Mouse (Mus musculus) telencephalon, adult 2 months (tissue): ENCODE results near the gene Tmem236.

Experiments used
- DNase-seq: peaks from one replicate; pipeline ENCODE4 v3.0.0-alpha.2; 2011; ENCODE audit warnings: low read depth, low spot score

Tmem236 gene

DNA sequence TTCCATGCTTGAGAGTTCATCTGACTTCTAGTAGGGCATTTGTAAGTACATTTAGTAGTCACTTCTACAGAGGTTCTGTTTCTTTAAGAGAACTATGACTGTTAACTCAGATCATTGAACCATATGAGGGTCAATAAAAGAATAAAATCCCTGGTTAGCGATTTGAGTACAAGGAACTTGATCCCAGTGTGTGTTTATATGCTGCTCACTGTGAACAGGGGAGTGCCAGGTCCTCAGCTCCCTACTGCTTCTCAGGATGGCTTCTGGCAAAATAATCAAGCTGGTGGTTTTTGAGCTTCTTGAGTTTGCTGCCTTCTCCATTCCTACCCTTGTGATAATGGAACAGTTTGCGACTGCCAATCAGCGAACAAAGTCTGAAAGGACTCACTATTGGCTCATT is at the start of gene Tmem236:
Gene Tmem236, plus strand, starts transcription at position 190 of the 400 bp plus-strand sequence.
- no peak for DNase-seq

DNA sequence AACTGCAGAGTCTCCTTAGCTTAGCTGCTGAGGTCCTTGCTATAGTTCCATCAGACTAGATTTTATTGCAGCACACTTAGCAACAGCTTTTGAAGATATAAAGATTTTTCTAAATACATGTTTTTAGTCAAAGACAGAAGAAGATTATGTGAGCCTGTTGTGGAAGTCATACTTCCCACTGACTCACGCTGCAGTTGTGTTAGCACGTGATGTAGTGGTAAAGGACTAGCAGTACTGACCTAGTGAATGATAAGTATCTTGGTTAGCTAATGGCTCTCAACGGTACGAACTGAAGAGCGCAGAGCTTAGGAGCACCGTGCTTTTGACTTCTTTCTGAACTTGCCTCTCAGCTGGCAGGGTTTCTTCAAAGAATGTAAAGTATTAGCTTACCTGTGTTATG is 47.9 kb upstream of the Tmem236 start:
- no peak for DNase-seq

DNA sequence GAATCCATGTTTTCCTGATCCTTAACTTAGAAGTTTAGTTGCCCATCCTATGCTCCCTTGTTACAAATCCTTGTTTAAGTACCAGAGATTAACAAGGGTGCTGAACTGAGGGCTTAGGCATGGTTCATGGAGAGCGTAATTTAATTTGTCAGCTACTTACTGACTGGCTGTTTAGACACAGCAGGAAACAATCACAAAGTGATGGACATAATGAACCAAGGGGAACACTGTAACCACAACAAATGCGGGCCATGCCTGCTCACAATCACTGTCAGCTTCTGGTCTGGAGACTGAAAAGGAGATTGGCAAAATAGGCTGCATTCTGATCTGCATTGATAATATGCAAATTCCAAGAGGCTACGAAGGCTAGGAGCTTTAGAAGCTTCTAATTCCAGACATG is 46.7 kb upstream of the Tmem236 start:
- DNase-seq = no peak

DNA sequence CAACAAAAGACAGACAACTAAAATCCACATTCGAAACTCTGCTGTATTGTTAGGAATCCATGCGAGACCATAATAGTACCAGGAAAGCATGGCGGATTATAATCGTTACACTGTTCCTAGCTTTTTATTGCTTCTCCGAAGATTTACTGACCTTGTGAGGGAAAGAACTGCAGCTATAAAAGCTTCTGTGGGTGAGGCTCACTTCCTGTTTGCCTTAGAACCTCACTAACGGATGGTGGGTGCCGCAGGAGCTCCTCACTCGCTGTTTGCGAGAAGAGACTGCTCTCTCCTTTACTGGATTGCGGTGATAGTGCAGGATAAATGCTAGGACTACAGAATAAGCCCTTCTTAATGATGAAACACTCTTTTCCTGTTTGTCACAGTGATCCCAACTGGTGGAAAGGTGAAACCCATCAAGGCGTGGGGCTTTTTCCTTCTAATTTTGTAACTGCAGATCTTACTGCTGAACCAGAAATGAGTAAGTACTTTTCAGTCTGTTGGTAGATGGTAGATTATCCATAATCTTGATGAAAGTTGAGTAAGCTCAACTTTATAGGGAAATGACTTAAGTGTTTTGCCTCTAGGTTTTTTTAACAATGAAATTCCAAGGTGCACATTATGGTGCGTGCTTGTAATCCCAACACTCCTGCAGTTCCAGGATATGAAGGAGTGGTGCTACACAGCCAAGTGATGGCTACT is 43.5 kb upstream of the Tmem236 start:
- DNase-seq = no peak

DNA sequence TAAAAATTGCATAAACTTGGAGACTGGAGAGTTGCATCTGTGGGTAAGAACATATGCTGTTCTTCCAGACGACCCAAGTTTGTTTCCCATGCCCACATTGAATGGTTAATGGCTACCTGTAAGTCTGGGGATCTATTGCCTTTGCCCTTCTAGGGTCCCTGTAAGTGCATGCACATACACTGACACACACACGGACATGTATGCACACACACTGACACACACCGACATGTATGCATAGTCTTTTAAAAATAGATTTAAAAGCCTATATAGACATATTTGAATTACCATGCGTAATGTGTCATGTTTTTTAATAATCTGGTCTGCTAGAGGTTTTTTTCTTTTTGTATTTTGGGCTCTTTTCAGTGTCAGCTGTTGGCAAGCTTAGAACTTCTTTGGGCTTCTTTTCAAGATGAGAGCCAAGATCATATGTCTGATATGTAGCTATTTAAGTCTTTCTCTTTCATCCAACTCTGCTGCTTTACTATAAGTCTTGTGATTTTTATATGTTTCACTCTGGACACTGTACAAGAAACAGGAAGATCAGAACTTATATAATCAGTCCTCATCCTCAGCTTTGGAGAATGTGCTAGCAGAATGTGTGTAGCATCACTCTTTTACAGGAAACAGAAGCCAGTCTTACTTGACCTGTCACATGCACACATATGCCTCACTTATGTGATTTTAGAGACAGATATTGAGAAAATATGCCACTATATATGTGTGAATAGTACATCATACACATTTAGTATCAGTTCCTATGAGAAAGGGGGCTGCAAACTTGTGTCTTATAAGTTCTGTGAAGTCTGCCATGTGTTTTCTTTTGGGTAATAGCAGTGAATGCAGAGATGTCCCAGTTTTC is 41.6 kb upstream of the Tmem236 start:
- DNase-seq = peak; percentile 28

DNA sequence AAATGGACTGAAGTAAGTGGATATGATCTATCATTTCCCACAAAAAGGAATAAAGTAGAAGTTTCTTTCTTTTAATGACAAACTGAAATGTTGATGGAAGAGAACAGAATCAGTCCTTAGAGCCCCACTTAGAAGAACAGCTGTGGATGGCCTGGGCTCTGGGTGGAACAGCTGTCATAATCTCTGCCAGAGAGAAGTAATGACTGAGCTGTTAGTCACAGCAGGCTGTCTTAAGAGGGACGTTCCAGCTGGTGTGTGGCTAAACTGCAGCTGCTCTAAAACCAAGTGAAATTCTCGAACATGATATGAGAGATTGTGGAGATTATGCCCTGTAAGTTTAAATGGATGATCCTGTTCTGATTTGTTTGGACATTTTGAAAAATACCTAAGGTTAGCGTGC is 37.4 kb upstream of the Tmem236 start:
- no peak for DNase-seq

DNA sequence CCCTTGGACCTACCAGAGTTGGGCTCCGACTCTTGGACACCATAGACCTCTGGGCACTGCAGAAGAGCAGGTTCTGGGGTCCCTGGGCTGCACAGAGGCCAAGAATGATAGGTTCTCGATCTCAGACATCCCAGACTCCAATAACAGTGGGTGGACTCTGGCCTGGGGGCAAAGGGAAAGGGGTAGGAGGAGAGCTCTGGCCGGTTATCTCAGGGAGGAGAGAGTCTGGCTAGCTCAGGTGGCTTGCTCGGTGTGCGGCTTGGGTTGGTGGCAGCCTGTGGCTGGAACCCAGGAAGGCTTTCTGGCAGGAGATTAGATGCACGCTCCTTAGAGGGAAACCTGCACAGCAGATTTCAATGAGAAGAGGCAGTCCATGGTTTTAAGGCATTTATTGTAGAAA is 34.7 kb upstream of the Tmem236 start:
- no peak for DNase-seq

DNA sequence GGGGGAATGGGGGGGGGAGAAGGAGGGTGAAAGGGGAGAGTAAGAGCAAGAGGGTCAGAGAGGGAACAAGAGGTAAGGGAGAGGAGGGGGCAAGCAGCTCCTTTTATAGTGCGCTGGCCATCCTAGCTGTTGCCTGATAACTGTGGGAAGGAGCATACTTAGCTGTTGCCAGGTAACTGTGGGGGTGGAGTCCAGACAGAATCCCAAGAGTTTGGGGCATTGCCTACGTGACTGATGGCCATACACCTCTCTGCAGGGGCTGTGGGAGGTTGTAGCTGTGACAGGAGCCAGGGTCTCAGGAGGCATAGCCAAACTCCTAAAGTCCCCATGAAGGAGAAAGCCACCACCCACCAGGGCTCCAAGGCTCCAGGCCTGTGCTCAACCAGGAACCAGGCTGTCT is 34.3 kb upstream of the Tmem236 start:
- DNase-seq = no peak

DNA sequence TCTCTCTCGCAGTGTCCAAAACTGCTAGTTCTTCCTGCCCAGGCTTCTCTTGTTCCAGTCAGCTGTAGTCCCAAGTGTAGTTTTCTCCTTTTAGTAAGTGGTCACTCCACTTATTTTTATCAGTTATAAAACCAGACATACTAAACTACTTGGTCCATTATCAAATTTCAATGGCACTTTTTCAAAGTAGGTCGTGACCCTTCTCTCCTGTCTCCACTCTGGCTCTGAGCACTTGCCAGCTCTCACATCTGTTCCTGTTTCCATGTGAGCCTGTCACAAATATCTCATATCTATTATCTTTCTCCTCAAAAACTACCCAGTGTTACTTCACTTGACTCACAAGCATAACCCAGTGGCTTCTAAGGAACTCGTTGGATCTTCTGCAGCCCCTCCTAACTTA is 29.0 kb upstream of the Tmem236 start:
- DNase-seq = no peak

DNA sequence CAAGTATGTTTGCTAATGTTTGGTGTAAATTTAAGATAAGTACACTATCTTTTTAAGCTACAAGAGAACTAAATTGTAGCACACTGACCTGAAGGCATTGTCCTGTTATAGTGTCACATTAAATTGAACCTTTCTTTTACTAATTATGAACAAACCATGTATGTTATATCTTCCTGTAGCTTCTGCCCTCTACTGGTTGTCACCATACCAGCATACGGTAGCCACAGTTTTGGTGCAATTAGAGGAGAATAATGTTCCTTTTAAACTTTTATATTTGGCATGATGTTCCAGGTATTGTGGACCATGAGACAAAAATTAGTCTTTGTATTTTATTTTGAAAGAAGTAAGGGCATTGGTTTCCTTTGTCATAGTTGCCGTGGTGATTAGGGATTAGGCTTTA is 27.4 kb upstream of the Tmem236 start:
- no peak for DNase-seq

DNA sequence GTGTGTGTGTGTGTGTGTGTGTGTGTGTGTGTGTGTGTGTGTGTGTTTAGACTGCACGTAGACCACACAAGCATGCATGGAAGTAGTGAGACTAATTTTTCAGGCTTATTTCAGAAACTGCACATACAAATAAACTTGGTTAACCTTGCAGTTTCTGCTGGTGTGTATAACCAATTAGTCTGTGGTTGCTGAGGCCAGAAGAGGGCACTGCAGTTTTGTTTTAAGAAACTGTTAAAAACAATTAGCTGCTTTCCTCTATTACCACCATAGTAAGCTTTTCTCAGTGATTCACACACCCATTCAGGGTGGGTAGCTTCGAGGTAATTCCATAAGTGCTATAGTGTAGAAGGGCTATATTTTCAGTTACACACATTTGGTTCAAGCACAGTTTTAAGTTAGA is 23.5 kb upstream of the Tmem236 start:
- DNase-seq = no peak

DNA sequence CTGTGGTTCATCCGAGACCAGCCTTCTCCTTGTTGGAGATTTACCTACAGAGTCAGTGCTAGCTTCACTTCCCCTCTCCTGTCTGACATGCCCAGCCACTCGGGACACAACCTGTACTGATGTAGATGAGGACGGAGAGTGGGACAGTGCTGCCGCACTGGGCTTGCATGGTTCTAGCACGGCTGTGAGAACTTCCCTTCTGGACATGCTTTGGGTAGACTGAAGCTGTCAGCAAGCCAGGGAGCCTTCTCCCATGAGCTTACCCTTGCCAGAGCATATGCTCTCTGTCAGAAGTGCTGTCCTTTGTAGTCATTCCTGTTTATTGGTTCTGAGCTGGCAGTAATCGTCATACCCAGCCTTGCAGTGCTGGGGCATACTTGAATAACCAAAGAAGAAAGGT is 22.5 kb upstream of the Tmem236 start:
- DNase-seq = no peak

DNA sequence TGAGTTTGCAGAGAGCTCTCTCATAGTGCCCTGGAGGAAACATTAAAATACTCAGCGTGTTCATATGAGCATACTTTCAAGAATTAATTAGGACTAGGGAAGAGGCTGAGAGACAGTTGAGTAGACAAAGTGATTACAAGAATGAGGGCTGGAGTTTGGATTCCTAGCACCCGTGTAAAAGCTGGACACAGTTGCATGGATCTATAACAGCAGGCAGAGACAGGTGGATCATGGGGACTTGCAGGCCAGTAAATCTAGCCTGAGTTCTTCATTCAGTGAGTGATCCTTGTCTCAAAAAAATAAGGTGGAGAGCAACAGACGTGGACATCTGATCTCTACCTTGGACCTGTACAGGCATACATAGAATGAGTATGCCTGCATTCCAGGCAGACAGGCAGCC is 15.3 kb upstream of the Tmem236 start:
- no peak for DNase-seq

DNA sequence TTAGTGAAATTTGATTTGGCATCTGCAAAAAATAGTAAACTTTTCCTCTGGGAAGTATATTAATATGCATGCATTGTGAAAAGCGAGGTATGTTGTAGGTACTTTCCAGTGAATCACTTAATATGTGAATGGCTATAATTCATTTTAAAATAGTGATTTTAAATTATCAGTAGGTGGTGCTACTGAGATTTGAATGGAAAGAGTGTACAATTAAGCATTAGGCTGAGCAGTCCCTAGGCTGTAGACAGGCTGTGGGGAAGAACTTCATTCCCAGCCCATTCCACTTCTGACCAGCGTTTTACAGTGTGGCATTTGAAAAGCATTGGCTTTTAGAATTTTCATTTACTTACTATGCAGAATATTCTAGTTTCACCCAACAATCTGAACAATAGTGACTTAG is 14.6 kb upstream of the Tmem236 start:
- no peak for DNase-seq

DNA sequence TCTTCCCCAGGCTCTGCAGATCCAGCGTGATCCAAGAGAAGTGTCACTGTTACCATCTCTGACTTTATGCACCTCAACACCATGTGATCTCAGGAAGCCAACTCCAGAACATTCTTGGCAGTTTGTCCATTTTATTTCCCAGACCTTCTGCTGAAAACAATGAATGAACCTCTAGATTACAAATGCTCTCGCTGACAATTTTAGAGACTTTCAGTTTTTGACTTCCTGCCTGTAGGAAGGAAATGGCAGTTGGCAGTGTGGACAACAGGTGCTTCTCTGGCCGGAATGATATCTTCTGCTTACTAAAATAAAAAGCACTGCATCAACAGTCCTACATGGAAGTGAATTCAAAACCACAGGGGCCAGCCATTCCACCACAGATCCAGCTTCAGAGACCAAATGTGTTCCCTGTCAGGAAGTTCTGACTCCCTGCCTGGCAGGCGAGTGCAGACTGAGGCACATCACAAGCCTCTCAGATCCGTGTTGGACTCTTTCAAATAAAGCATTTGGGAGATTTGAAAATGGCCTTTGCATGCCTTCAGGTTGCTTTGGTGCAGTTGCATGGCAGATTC is 9.8 kb upstream of the Tmem236 start:
- no peak for DNase-seq

DNA sequence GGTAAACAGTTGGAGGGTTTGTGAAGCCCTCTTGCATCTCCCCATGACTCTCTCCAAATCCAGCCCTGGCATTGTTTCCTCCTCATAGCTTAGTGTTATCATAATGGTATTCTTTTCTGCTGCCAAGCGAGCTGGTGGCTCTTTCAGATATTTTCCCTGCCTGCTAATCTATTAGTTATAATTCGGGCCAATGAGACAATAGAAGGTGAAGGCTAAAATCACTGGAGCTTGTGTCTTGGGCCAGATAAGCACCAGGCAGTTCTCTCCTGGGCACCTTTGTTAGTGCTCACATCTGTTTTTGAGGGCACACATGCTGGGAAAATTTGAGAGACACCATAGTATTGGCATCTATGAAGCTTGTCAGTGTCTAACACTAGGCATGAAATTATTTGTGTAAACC is 9.3 kb upstream of the Tmem236 start:
- no peak for DNase-seq

DNA sequence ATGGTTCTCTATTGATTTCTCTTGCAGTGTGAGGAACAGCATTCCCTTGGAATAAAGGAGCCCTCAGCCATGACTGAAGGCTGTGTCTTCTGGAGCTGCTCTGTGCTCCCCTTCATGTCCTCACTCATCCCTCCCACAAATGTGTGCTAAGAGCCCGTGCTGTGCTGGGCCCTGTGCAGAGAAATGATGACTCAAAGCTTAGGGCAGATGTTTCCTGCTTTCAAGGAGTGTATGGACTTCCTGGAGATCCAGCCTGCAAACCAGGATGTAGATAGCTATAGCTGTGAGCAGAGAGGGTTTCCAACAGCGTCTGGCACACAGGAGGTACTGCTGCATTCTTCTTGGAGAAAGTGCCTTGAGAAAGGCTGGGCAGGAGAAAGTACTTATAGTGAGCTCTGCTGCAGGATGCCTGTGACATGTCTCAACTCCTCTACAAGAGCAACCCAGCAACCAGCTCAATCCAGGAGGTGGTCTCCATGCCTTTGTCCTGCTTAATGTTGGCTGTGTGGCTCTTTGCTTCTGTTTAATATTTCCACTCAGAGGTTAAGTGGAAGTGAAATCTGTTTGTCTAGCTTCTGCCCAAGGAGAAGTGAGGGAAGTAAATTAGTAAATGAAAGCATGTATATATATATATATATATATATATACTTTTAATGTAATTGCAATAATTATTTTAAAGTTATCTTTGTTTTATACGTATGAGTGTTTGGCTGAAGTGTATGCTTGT is 8.5 kb upstream of the Tmem236 start:
- no peak for DNase-seq

DNA sequence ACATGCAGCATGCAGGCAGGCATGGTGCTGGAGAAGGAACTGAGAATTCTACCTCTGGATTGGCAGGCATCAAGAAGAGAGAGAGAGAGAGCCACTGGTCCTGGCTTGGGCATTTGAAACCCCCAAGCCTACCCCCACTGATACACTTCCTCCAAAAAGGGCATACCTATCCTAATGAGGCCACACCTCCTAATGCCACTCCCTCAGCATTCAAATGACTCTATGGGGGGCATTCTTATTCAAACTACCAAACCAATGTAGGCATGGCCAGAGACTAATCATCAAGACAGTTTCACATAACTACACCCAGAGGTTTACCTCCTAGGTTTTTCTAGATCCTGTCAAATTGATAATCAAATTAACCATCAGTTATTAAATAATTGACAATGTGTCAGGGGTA is 6.6 kb upstream of the Tmem236 start:
- no peak for DNase-seq

DNA sequence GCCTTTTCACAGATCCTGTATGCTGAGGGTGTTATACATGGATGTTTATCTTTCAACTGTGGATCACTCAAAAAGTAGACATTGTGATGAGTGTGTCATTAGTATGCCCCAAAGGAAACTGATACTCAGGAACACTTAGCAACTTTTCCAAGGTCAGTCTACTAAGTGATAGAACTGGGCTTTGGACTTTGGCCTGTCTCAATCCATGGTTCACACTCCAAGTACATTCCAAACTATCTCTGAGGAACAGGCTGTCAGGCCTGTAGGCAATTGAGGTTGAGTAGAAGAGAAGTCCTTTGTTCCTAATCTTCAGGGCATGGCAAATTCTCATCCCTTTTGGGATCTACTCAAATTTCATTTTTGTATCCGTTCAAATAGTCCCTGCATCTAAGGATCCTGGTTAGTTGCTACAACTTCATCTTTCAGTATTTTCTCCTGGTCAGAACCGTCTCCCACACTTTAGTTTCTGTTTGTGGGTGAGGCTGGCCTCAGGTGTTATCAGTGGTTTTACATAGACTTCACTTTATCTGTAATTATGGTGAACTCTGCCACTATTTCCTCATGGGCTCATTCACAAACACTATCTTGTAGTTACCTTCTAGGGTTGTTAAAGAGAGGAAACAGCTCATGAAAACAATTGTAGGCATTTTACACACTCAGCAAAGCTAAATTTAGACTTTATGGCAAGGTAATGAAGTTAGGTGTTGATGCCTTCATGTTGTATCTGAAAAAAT is 2.3 kb downstream of the Tmem236 start:
- no peak for DNase-seq

DNA sequence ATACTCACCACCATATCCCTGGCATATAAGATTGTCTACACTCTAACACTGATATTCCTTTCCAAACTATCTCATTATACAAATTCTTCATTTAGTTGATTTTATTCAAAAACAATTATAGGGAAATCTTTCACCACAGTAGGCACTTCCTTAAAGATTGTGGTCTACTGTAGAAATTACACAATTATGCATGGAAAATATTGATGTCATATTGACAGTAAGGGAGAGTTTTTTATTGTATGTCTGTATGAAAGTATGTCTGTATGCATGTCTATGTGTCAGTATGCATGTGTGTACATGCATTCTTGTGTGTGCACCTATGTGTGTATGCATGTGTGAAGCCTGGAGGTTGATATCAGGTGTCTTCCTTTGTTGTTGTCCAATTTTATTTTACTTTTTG is 10.1 kb downstream of the Tmem236 start:
- no peak for DNase-seq

DNA sequence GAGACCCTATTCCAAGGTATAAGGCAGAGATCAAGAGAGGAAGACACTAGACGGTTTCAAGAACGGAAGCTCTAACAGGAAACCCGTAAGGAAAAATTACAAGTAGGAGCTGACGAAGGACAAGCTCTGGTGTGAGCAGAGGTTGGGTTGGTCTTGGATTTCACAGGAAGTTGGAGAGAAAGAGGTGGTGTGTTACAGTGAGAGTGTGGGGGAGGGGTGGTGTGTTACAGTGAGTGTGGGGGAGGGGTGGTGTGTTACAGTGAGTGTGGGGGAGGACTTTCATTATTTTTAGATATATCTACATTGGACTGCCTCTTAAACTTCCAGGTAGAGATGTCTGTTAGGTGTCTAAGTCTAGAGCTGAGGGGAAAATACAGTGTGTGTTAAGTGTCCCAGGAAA is 16.4 kb downstream of the Tmem236 start:
- no peak for DNase-seq

DNA sequence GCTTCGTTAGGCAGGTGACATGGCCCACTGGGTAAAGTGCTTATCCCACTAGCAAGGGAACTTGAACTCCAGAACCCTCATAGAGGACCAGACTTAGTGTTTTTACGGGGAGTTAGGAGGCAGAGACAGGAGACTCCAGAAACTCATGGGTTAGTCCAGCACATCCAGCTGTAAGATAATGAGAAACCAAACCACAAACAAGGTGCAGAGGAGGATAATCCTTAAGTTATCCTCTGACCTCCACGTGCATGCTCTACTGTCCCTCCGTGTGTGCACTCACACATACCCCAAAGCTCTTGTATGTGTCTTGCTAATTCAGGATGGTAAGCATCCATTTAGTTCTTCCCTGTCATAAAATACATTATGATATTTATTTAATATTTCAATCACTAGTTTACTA is 17.3 kb downstream of the Tmem236 start:
- no peak for DNase-seq
